Mouse (Mus musculus) heart, adult 11 months (tissue): ENCODE results near the gene 4930512M02Rik.

Source experiments
- DNase-seq: peaks from one replicate; pipeline ENCODE4 v3.0.0; 2022

4930512M02Rik gene

DNA sequence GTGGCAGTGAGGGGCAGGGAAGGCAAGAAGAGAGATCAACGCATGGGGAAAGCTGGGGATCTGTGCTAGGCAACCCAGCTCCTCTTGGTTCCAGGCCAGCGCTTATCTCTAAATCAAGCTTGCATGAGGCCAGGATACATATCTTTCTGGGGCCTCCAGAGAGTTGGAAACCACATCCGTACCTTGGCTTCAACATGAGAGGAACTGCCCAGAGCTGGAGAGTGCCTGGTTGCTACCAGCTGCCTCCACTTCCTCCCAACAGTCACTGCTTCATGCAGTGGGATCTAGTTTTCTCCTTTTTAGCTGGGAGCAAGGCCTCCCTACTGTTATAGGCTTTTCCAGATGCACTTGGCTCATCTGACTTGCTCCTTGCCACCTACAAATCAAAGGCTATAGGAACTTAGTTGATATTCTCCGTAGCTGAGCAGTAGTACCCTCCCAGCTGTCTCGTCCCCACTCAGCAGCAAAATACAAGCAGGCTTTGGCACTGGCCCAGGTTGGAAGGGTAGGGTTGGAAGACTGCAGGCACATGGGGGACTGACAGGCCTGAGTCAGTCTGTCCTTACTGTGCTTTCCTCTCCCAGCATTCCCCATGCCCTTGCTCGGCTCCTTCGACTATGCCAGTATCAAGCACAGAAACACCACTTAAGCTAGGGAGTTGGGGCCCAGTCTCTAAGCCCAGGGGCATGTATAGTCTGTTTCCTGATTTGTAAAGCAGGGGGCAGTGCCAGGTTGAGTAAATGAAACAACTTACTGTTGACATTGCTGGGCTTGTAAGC, 63.2 kb downstream of the 4930512M02Rik start:
- peak; percentile 94 for DNase-seq

DNA sequence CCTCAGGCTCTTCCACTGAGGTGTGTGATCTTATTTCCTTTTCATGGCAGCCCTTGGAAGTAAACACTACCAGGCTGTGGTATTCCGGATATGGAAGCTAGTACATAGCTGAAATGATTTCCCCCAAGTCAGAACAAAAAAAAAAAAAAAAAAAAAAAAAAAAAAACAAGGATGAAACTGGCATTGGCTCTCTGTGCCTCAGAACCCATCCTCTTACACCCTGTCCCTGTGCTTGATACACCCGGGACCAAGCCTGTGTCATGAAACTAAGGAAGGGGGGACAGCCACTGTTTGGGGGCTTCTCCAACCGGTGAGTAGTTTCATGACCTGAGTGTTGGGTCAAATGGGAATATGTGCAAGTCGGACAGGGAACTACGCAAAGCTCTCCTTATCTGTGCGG, 66.5 kb downstream of the 4930512M02Rik start:
- DNase-seq = peak; percentile 60

- DNase-seq = peak; percentile 45
Observed at GRCm38 (mm10) chr11:11559099-11559686, 68.4 kb downstream of the 4930512M02Rik start.

DNA sequence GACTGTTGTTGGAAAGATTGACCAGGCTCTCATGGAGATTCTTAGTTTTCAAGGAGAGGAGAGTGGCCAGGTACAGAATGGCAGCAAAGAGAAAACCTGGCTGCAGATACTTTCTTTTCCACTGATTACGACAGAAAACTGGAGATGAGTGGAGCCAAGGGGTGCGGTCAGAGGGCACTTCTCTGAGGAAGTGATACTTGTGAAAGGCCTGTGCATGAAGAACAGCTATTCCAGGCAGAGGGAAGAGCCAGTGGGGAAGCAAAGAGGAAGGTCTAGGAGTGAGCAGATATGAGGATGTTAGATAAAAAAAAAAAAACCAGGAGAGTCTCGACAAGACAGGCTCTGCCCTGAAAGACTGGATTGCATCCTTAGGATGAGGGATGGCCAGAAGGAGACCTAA, 69.0 kb downstream of the 4930512M02Rik start:
- DNase-seq = peak; percentile 94

GRCm38 (mm10) chr11:11557173-11557967, 70.3 kb downstream of the 4930512M02Rik start:
- DNase-seq = peak; percentile 87

DNA sequence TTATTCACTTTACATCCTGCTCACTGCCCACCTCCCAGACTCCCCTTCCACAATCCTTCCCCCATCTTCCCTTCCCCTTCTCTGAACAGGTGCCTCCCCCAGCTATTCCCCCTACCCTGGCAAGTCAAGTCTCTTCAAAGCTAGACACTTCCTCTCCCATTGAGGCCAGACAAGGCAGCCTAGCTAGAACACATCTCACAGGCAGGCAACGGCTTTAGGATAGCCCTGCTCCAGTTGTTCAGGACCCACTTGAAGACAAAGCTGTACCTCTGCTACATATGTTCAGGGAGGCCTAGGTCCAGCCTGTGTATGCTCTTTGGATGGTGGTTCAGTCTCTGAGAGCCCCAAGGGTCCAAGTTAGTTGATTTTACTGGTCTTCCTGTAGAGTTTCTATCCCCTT, 71.4 kb downstream of the 4930512M02Rik start:
- peak; percentile 28 for DNase-seq

GRCm38 (mm10) chr11:11555563-11555962, 72.1 kb downstream of the 4930512M02Rik start:
- DNase-seq = peak; percentile 80

DNA sequence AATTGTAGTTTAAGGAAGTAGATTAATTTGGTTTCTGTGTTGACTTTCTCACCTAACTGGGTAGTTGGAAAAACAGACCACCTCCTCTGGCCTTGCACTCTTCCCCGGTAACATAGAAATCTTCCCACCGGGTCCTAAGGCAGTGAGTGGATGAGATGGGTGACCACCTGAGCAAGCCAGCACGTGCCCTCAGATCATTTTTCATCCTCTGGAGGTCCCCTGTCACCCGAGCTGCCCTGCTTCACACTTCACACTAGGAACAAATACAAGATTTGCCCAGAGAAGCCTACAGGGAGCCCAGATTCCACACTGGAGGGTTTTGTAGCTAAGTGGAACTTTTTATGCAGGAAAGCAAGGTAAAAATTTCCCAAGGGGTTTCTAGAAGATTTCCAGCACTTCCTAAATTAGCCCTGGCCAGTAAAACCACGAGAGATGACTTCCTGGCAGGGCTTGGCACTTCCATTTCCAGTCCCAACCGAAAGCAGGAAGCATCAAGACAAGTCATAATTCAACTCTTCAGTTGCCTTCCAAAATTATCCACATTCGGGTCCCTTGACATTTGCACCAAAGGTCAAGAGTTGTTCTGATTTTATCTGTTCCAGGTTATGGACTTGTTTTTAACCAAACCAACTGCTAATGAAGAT, 79.9 kb downstream of the 4930512M02Rik start:
- DNase-seq = peak; percentile 78

GRCm38 (mm10) chr11:11546903-11547511, 80.6 kb downstream of the 4930512M02Rik start:
- DNase-seq = peak; percentile 73

DNA sequence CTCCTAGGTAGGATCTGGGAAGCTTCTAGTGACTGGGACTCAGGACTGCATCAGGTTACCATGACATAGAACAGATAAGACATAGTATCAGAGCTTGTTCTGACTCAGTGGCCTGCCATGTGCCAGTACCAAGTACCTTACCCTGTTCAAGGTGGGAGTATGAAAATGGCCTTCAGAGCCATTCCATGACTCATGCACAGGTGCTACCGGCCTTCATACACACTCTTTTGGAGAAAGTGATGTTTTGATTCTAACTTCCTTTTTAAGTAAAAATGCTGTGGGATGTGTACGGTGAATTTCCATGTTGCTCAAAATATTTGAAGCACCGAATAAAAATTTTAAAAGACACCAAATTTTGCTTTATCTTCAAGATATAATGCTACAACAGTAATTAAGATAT, 81.7 kb downstream of the 4930512M02Rik start:
- DNase-seq = no peak
